Mouse (Mus musculus) MEL (cell line): Measurements from ENCODE around the gene Shisal2a. TPM values are rescaled to one million over a fixed set of nuclear protein-coding genes. Genes with fewer than 3 reads are reported as not detected.

Experiments
- DNase-seq: peaks from one replicate; pipeline ENCODE4 v3.0.0; 2011; ENCODE audit warnings: low read depth, low spot score
- H3K27ac ChIP-seq: 2 replicates; pipeline ENCODE4 v1.5.1; 2012; ENCODE audit warnings: low read depth, mild to moderate bottlenecking, control low read depth, low read length, moderate library complexity; ENCODE audit not compliant: control insufficient read depth
- H3K27me3 ChIP-seq, 2 experiments: fragments of 150-350 bp in 1 of 2; sonication (generic) in 1 of 2; 2 replicates each; pipeline ENCODE4 v1.6.1; 2012; ENCODE audit warnings: low read length in 2 of 2, mild to moderate bottlenecking in 2 of 2, improper control_type of control experiment in 1 of 2, moderate library complexity in 1 of 2; ENCODE audit not compliant: insufficient read depth in 2 of 2, control insufficient read depth in 1 of 2
- H3K36me3 ChIP-seq, 2 experiments: 2 replicates each; pipeline ENCODE4 v1.6.1; 2012 to 2014; ENCODE audit warnings: low read length in 2 of 2, improper control_type of control experiment in 1 of 2, inconsistent platforms in 1 of 2, mild to moderate bottlenecking in 1 of 2; ENCODE audit not compliant: insufficient read depth in 2 of 2, control insufficient read depth in 1 of 2
- H3K4me1 ChIP-seq, 2 experiments: fragments of 150-350 bp in 1 of 2; sonication (generic) in 1 of 2; 2 replicates each; pipeline ENCODE4 v1.6.1; 2012; ENCODE audit warnings: low read length in 2 of 2, improper control_type of control experiment in 1 of 2, mild to moderate bottlenecking in 1 of 2; ENCODE audit not compliant: insufficient read depth in 2 of 2, control insufficient read depth in 1 of 2
- H3K4me3 ChIP-seq, 2 experiments: fragments of 150-350 bp in 1 of 2; sonication (generic) in 1 of 2; 2 replicates each; pipeline ENCODE4 v1.5.1; 2012; ENCODE audit warnings: low read depth in 2 of 2, low read length in 2 of 2, mild to moderate bottlenecking in 2 of 2, moderate library complexity in 2 of 2, control low read depth in 1 of 2, improper control_type of control experiment in 1 of 2; ENCODE audit not compliant: control insufficient read depth in 1 of 2, insufficient read depth in 1 of 2
- H3K79me2 ChIP-seq: 2 replicates; pipeline ENCODE4 v1.6.1; 2012; ENCODE audit warnings: mild to moderate bottlenecking, low read length, moderate library complexity; ENCODE audit not compliant: control insufficient read depth, poor library complexity, insufficient read depth
- H3K9ac ChIP-seq: 2 replicates; pipeline ENCODE4 v1.6.1; 2012; ENCODE audit warnings: low read depth, mild to moderate bottlenecking, control low read depth, low read length, moderate library complexity; ENCODE audit not compliant: control insufficient read depth, poor library complexity, severe bottlenecking
- H3K9me3 ChIP-seq: fragments of 150-350 bp; sonication (generic); replicated peaks from 2 replicates; pipeline ENCODE4 v1.6.1; 2012; ENCODE audit warnings: mild to moderate bottlenecking, low read length, improper control_type of control experiment, moderate library complexity; ENCODE audit not compliant: insufficient read depth
- BHLHE40 ChIP-seq: IDR thresholded peaks from 2 replicates; pipeline ENCODE4 v1.6.1; 2012; ENCODE audit warnings: low read depth, mild to moderate bottlenecking, inconsistent platforms, low read length, improper control_type of control experiment, borderline replicate concordance
- CHD2 ChIP-seq: IDR thresholded peaks from 2 replicates; pipeline ENCODE4 v1.6.1; 2011; ENCODE audit warnings: low read length, improper control_type of control experiment
- CTCF ChIP-seq, 3 experiments: IDR thresholded peaks in 2 of 3; conservative IDR thresholded peaks in 1 of 3; 2 replicates each; pipeline ENCODE4 v1.5.1; 2011 to 2012; ENCODE audit warnings: low read length in 3 of 3, low read depth in 2 of 3, mild to moderate bottlenecking in 2 of 3, improper control_type of control experiment in 1 of 3, inconsistent platforms in 1 of 3, mixed read lengths in 1 of 3, moderate library complexity in 1 of 3; ENCODE audit not compliant: control insufficient read depth in 1 of 3, insufficient read depth in 1 of 3, poor library complexity in 1 of 3, severe bottlenecking in 1 of 3
- E2F4 ChIP-seq: IDR thresholded peaks from 2 replicates; pipeline ENCODE4 v1.6.1; 2011; ENCODE audit warnings: low read depth, low read length, improper control_type of control experiment, borderline replicate concordance
- ELF1 ChIP-seq: IDR thresholded peaks from 2 replicates; pipeline ENCODE4 v1.6.1; 2014; ENCODE audit warnings: low read depth, mild to moderate bottlenecking, inconsistent platforms, low read length, improper control_type of control experiment, moderate library complexity
- ETS1 ChIP-seq: IDR thresholded peaks from 2 replicates; pipeline ENCODE4 v1.6.1; 2012; ENCODE audit warnings: low read depth, mild to moderate bottlenecking, inconsistent platforms, low read length, improper control_type of control experiment, moderate library complexity
- HCFC1 ChIP-seq: IDR thresholded peaks from 2 replicates; pipeline ENCODE4 v1.6.1; 2012; ENCODE audit warnings: low read depth, mild to moderate bottlenecking, inconsistent platforms, low read length, improper control_type of control experiment, moderate library complexity
- KAT2A ChIP-seq: conservative IDR thresholded peaks from 2 replicates; pipeline ENCODE4 v1.6.1; 2012; ENCODE audit warnings: low read depth, low read length, improper control_type of control experiment, inconsistent platforms
- MAX ChIP-seq: IDR thresholded peaks from 2 replicates; pipeline ENCODE4 v1.6.1; 2011; ENCODE audit warnings: low read length, improper control_type of control experiment
- MAZ ChIP-seq: IDR thresholded peaks from 2 replicates; pipeline ENCODE4 v1.6.1; 2012; ENCODE audit warnings: low read depth, mild to moderate bottlenecking, inconsistent platforms, low read length, improper control_type of control experiment
- MEF2A ChIP-seq: IDR thresholded peaks from 2 replicates; pipeline ENCODE4 v1.6.1; 2014; ENCODE audit warnings: low read depth, mild to moderate bottlenecking, inconsistent platforms, low read length, improper control_type of control experiment; ENCODE audit not compliant: poor library complexity, insufficient replicate concordance, severe bottlenecking; ENCODE audit errors: extremely low read depth
- MYB ChIP-seq: IDR thresholded peaks from 2 replicates; pipeline ENCODE4 v1.6.1; 2011; ENCODE audit warnings: mild to moderate bottlenecking, low read depth, low read length, improper control_type of control experiment
- NELFE ChIP-seq: IDR thresholded peaks from 2 replicates; pipeline ENCODE4 v1.6.1; 2011; ENCODE audit warnings: low read depth, low read length, improper control_type of control experiment
- POLR2A ChIP-seq, 2 experiments: IDR thresholded peaks; 2 replicates each; pipeline ENCODE4 v1.6.1; 2011 to 2012; ENCODE audit warnings: low read length in 2 of 2, mild to moderate bottlenecking in 2 of 2, control low read depth in 1 of 2, improper control_type of control experiment in 1 of 2, low read depth in 1 of 2, moderate library complexity in 1 of 2; ENCODE audit not compliant: control insufficient read depth in 1 of 2, insufficient read depth in 1 of 2, poor library complexity in 1 of 2
- POLR2AphosphoS5 ChIP-seq: IDR thresholded peaks from 2 replicates; pipeline ENCODE4 v1.6.1; 2012; ENCODE audit warnings: low read depth, borderline replicate concordance, mild to moderate bottlenecking, inconsistent platforms, low read length, moderate library complexity, mixed read lengths
- RAD21 ChIP-seq: IDR thresholded peaks from 2 replicates; pipeline ENCODE4 v1.6.1; 2011; ENCODE audit warnings: mild to moderate bottlenecking, low read depth, low read length, improper control_type of control experiment
- TAL1 ChIP-seq: IDR thresholded peaks from 2 replicates; pipeline ENCODE4 v1.6.1; 2012; ENCODE audit warnings: mild to moderate bottlenecking, inconsistent platforms, low read length, moderate library complexity, mixed read lengths
- TBP ChIP-seq: IDR thresholded peaks from 2 replicates; pipeline ENCODE4 v1.8.0; 2011; ENCODE audit warnings: low read depth, low read length, improper control_type of control experiment
- TCF12 ChIP-seq: IDR thresholded peaks from 2 replicates; pipeline ENCODE4 v1.6.1; 2014; ENCODE audit warnings: low read depth, mild to moderate bottlenecking, inconsistent platforms, low read length, improper control_type of control experiment, moderate library complexity
- ZKSCAN1 ChIP-seq: IDR thresholded peaks from 2 replicates; pipeline ENCODE4 v1.6.1; 2012; ENCODE audit warnings: low read depth, mild to moderate bottlenecking, inconsistent platforms, low read length, improper control_type of control experiment, moderate library complexity
- ZMIZ1 ChIP-seq: IDR thresholded peaks from 2 replicates; pipeline ENCODE4 v1.6.1; 2012; ENCODE audit warnings: low read depth, mild to moderate bottlenecking, inconsistent platforms, low read length, improper control_type of control experiment, moderate library complexity
- ZNF384 ChIP-seq: IDR thresholded peaks from 2 replicates; pipeline ENCODE4 v1.6.1; 2012; ENCODE audit warnings: low read depth, mild to moderate bottlenecking, inconsistent platforms, low read length, improper control_type of control experiment
- polyA plus RNA-seq, 2 experiments: library from polyadenylated mRNA; stranded (reverse) in 1 of 2; unstranded in 1 of 2; fragments of >175 nt in 1 of 2; fragments of >200 nt in 1 of 2; gene quantifications; 2 replicates each; pipeline versions ENCODE4 v1.2.1 to v1.2.4; 2012; ENCODE audit warnings: low replicate concordance in 2 of 2, low read depth in 1 of 2; ENCODE audit not compliant: insufficient read length in 2 of 2, insufficient read depth in 1 of 2, missing spikeins in 1 of 2
- total RNA-seq: library from RNA; depleted of rRNA; stranded (reverse); fragments of 300-350 nt; gene quantifications from 2 replicates; pipeline ENCODE4 v1.2.3, GENCODE M21; 2012

Gene Shisal2a
- total and polyA plus RNA-seq, 3 experiments = not detected

- TF ChIP-seq ZNF384 = peak; percentile 74
- TF ChIP-seq TAL1 = no peak
- TF ChIP-seq ETS1 = peak; percentile 53
- TF ChIP-seq CHD2 = no peak
- TF ChIP-seq BHLHE40 = no peak
- TF ChIP-seq, all 39 proteins: peak for 2
- Histone ChIP-seq H3K9me3 (no peaks in the 10 kb centered on the region), H3K27ac (no peak overlapping the region), H3K9ac (no peak overlapping the region), H3K4me1 (peaks cover 0 to 13% of the 10 kb centered on the region in 2 experiments; a peak in 2 of 4 replicates), H3K27me3 (no peaks in the 10 kb centered on the region), H3K4me3 (no peak overlapping the region), H3K79me2 (no peaks in the 10 kb centered on the region), H3K36me3 (no peaks in the 10 kb centered on the region; a peak in 1 of 4 replicates)
- peak; percentile 40 for DNase-seq
These were observed 36.0 kb downstream of the Shisal2a start for GRCm38 (mm10) chr4:108347111-108347510.

DNA sequence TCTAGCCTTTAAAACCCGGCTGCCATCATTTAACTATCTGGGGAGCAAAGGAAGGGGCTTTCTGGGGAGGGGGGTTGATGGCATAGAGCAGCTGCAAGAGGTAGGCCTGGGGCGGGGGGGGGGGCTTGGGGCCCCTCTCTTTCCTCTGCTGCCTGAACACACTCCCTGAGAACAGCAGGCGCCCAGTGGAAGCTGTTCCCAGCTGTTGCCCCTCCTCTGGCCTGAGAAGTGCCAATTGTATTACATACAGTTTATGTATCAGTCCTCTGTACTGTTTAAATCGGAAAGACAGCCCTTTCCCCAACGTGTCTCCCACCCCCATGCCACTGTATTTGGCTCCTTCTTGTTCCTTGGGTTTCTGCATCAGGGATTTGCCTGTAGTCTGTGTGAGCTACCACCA lies 37.3 kb downstream of the Shisal2a start:
- Histone ChIP-seq H3K4me1 (peaks cover 0 to 13% of the 10 kb centered on the region in 2 experiments; a peak in 2 of 4 replicates), H3K27me3 (no peaks in the 10 kb centered on the region), H3K36me3 (no peaks in the 10 kb centered on the region; a peak in 1 of 4 replicates), H3K79me2 (no peaks in the 10 kb centered on the region), H3K9ac (no peak overlapping the region), H3K27ac (no peak overlapping the region), H3K9me3 (no peaks in the 10 kb centered on the region), H3K4me3 (no peak overlapping the region)
- DNase-seq = no peak
- TF ChIP-seq ZKSCAN1 = no peak
- TF ChIP-seq ZMIZ1 = no peak
- TF ChIP-seq MYB = no peak
- no peak for TF ChIP-seq MEF2A
- no peak for TF ChIP-seq KAT2A
- no peak for TF ChIP-seq MAZ
- TF ChIP-seq NELFE = no peak
- no peak for TF ChIP-seq TAL1
- no peak for TF ChIP-seq POLR2AphosphoS5
- no peak for TF ChIP-seq CHD2
- no peak for TF ChIP-seq ELF1
- TF ChIP-seq POLR2A (IDR thresholded peaks at IDR 0.05; ENCODE audit: control insufficient read depth in 1 of 2, insufficient read depth in 1 of 2, low read depth in 1 of 2, low read length in 2 of 2, poor library complexity in 1 of 2) = no peak
- no peak for TF ChIP-seq RAD21
- no peak for TF ChIP-seq BHLHE40
- TF ChIP-seq MAX = no peak
- TF ChIP-seq HCFC1 = no peak
- no peak for TF ChIP-seq CTCF (IDR thresholded peaks at IDR 0.05 in 2 of 3, conservative IDR thresholded peaks at IDR 0.05 in 1 of 3; ENCODE audit: control insufficient read depth in 1 of 3, insufficient read depth in 1 of 3, low read depth in 2 of 3, low read length in 3 of 3, poor library complexity in 1 of 3, severe bottlenecking in 1 of 3)
- no peak for TF ChIP-seq TCF12
- TF ChIP-seq TBP = no peak
- no peak for TF ChIP-seq E2F4
